Mouse (Mus musculus) liver, postnatal 0 days (tissue): ENCODE data around the gene Mmp25.

ENCODE experiments used
- CTCF ChIP-seq: sonication (generic); IDR thresholded peaks from 2 replicates; pipeline ENCODE4 v1.5.1; 2016; ENCODE audit warnings: antibody characterized with exemption, low read depth
- EP300 ChIP-seq: IDR thresholded peaks from 2 replicates; pipeline ENCODE4 v1.6.1; 2016; ENCODE audit warnings: antibody characterized with exemption, low read depth, mild to moderate bottlenecking

DNA sequence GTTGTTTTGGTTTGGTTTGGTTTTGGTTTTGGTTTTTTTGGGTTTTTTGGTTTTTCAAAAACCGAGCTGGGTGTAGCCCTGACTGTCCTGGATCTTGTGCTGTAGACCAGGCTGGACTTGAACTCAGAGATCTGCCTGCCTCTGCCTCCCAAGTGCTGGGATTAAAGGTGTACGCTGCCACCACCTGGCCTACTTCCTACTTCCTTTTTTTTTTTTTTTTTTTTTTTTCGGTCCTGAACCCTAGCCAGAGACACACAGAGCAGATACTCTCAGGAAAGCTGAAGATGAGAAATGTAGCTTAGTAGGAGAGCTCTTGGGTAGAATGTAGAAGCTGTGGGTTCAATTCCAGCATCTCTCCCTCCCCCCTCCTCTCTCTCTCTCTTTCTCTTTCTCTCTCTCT is 13.4 kb upstream of the Mmp25 start:
- TF ChIP-seq CTCF (no peak), EP300 (no peak)
